Mouse (Mus musculus) adrenal gland, postnatal 36 days (tissue): Measurements from ENCODE around the gene Unc13d. TPM values are rescaled to one million over a fixed set of nuclear protein-coding genes. Genes with fewer than 3 reads are reported as not detected.
"Not testable (repeated sequence)": the region's sequence is repeated elsewhere in the genome, so short reads cannot be mapped to it uniquely, and the experiment has no call there.

ENCODE experiments used
- DNase-seq, 2 experiments: peaks; one replicate each; pipeline ENCODE4 v3.0.0; 2021; ENCODE audit warnings: mixed read lengths in 1 of 2
- long read RNA-seq, 2 experiments: library from polyadenylated mRNA; stranded (forward); transcript quantifications; one replicate each; pipeline ENCODE4 v2.0.0; 2021; ENCODE audit warnings: borderline sequencing depth in 2 of 2
- total RNA-seq, 2 experiments: library from RNA; stranded (reverse); gene quantifications; 2 replicates each; pipeline ENCODE4 v1.2.3; 2021

The Unc13d gene
- under 1 TPM; 0.49 to 0.66 TPM for total RNA-seq
- long read RNA-seq, experiment 1 = 0 reads
- long read RNA-seq, experiment 2 = 0 reads

DNA sequence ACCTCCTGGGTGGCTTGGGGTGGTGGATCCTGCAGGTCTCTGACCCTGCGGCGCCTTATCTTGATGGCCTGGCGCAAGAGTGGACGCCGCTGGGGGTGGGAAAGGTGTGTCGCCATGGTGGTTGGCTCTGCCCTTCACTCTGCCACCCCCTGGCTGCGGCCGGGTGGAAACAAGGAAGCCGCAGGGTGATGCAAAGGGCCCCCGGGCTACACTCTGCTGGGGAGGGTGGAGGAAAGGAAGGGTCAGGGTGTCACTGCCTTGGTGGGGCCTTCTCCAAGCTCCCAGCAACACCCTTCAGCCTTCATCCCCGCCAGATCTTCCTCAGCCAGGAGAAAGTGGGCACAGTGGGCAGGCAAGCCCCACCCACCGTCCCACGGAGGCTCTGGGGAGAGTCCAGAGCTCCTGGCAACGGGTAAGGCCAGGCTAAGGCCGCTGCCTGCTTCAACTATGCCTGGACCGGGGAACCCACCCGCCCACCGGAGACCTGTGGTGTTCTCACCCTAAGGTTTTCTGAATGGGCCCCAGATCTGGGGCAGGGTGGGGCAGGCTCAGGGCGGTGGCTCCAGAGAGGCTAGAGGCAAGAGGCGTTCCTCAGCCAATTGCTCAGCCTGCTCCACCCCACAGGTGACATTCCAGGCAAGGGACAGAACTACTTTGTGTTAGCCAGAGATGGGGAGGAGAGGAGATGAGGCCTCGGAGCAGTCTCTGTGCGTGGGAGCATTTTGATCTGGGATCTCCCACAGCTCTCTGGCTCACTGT, at the start of gene Unc13d:
TSS of gene Unc13d (minus strand) at position 516 of the 759 bp plus-strand sequence.
- DNase-seq = peak in 1 of 2 experiments; percentile 33

GRCm38 (mm10) chr11:116126261-116126660, 48.5 kb upstream of the Unc13d start:
- no peak for DNase-seq

GRCm38 (mm10) chr11:116121731-116122245, 44.0 kb upstream of the Unc13d start:
- not testable (repeated sequence) for DNase-seq

- DNase-seq = no peak
These were observed 40.1 kb upstream of the Unc13d start for GRCm38 (mm10) chr11:116117819-116118218.

DNA sequence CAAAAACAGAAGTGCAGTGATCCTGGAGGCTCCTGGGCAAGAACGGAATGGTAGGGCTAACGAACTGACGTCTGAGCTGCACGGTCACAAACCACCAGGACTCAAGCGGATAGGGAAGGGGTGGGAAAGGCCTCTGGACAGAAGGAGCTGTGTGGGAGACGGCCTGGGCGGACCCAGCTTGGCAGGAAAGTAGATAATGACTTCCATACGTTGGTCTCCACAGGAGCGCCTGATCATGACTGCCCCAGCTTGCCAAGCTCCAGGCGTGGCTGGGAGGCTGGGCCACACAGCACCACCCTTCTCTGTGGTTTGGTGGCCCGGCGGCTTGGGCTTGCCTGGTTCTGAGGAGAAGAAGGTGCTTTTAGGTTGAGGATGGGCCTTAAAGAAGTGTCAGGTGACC, 39.5 kb upstream of the Unc13d start:
- DNase-seq = no peak

GRCm38 (mm10) chr11:116111611-116112203, 33.9 kb upstream of the Unc13d start:
- no peak for DNase-seq

GRCm38 (mm10) chr11:116111067-116111466, 33.3 kb upstream of the Unc13d start:
- no peak for DNase-seq

DNA sequence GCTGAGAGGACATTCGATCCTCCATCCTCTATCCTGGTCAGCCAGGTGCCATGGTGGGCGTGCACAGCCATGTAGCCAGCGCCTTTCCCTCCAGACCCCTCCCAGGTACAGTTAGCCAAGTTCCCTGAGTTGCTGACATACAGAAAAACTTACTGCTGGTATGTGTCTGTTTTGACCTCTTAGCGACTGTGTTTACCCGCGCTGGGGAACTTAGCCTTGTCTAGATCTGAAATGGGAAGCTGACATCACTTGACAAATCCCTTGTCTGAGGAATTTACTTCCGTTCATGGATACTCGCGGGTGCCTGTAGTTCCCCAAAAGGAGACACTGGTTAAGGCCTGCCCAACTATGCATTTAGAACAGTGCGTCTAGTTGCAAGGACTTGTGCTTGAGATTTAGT, 32.8 kb upstream of the Unc13d start:
- no peak for DNase-seq

- peak; percentile 84 to 90 for DNase-seq
These were observed 32.4 kb upstream of the Unc13d start for GRCm38 (mm10) chr11:116110131-116110530.

DNA sequence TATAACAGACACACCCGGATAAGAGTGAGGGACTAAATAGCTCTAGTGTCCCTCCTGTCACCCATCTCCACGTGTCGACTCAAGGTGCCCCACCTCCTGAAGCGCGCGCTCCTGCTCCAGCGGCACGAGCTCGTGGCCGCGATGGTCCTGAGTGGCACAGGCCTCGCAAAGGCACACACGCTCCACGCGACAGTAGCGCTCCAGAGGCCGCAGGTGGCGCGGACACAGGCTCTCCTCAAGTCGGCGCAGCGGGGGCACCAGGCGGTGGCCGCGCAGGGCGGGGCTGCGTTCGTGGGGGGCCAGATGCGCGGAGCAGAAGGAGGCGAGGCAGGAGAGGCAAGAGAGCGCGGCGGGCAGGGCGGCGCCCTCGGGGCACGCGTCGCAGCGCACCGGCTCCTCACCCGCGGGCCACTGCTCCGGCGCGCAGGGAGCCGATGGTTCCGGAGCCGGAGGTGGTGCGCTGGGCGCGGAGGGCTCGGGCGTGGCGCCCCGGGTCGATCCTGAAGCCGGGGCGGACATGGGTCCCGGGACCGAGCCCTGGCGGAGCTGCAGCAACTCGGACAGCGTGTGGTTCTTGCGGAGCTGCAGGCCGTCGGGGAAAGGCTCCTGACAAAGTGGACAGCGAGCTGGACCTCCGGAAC, 31.8 kb upstream of the Unc13d start:
- DNase-seq = peak; percentile 55 to 59

- DNase-seq = peak; percentile 65 to 72
These were observed 30.8 kb upstream of the Unc13d start for GRCm38 (mm10) chr11:116108464-116109137.

GRCm38 (mm10) chr11:116107777-116108285, 30.1 kb upstream of the Unc13d start:
- DNase-seq = no peak

DNA sequence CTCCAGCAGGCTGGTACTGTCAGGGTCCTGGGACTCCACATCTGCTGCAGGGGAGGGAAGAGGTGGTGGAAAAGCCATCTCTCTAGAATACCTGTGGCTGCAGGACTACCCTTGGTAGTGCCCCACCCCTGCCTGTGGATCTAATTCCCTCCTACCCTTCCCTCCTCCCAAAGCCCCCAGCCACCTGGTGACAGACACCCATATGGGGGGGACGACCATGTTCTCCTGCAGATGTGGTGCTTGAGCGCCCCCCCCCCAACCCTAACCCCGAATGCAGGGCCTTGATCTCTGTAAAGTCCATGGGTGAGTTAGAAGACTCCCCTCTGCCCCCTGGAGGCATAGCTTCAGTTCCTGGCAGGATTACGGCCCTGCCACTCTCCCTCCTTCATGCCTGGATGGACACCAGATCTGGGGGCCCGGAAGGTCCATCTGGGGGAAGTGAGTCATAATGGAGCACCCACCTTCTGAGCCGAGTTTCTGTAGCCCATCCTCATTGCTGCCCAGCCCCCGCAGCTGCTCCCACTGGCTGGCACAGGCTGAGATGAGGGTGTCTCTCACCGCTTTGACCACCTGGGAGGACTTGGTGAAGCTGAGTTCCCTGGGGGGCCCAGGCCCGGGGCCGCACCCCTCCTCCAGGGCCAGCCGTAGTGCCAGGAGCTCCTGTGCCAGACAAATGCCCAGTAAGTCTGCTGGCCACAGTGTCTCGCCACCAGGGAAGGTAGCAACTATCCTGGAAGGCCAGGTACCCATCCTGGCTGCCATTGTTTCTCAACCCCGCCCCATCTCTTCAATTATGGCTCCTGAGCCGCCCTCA, 29.4 kb upstream of the Unc13d start:
- DNase-seq = no peak

DNA sequence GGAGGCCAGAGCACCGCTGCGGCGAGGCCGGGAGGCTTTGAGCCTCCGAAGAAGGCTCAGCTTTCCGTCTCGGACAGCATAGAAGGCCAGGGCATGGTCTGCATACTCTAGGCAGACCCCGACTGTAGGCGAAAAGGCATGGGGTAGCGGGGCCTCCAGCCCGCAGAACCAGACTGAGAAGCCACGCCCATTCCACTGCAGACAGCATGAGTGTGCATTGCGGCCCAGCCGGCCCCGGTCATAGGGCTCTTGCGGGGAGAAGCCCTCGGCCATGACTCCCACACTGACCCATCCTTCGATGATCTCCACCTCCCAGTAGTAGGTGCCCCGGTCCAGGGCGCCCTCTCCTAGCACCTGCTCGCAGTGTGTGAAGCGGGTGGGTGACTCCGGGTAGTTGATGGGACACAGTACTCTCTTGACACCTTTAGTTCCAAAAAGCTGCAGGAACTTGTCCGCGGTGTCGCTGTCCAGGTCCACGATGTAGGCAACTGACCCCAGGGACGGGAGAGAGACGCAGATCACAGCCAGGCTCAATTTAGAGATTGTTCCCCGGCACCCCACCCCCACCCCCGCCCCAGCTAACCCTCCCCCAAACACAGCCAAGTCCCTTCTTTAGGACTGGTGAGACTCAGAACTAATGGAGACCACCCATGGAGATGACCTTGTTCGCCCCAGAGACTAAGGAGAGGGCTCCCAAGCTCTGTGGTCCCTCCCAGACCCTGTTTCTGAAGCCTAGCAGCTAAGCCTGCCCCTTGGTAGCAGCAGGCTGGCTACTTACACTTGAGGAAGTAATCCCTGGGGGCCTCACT, 28.6 kb upstream of the Unc13d start:
- no peak for DNase-seq

DNA sequence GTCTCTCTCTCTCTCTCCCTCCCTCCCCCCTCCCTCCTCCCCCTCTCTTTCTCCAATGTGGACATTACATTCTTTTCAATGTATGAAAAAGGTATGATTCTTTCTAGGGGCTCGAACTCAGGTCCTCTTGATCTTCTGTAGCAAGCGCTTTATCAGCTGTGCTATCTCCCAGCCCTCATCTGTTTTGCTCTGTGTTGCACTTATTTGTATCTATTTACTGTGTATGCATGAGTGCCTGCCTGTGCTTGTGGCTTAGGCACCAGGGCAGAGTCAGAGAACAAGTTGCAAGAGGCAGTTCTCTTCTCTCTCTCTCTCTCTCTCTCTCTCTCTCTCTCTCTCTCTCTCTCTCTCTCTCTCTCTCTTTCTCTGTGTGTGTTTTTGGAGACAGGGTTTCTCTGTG, 27.3 kb upstream of the Unc13d start:
- no peak for DNase-seq

- DNase-seq = peak; percentile 83 to 86
These were observed 26.4 kb upstream of the Unc13d start for GRCm38 (mm10) chr11:116104006-116104646.

DNA sequence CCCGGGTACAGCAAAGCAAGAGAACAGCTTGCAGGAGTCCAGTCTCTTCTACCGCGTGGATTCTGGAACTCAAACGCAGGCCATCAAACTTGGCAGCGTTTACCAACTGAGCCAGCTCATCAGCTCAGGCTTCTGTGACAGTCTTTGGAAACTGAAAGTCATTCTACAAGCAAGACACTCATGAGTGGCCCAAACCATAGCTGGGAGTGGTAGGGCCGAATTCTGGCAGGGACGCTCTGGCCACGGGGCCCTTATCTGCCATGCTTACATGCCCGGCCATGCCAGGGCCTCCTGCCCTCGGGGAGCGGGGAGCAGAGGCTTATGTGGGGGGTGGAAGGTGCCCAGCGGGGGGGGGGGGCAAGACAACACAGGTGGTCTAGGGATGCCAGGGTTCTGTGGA, 25.8 kb upstream of the Unc13d start:
- DNase-seq = peak; percentile 56 to 57

GRCm38 (mm10) chr11:116102472-116102871, 24.7 kb upstream of the Unc13d start:
- no peak for DNase-seq

GRCm38 (mm10) chr11:116101931-116102381, 24.2 kb upstream of the Unc13d start:
- DNase-seq = no peak

GRCm38 (mm10) chr11:116100839-116101238, 23.1 kb upstream of the Unc13d start:
- DNase-seq = no peak
